Mouse (Mus musculus) forebrain, embryonic 11.5 days (tissue): ENCODE measurements around the gene Aldh18a1. TPM values are rescaled to one million over a fixed set of nuclear protein-coding genes. Genes with fewer than 3 reads are reported as not detected.
A peak's percentile ranks its signal among the peaks of the same experiment; 100 is the strongest.

Source experiments
- ATAC-seq: fragments of 200-750 bp; cut with Nextera tagmentation; replicated peaks from 2 replicates; pipeline ENCODE4 v1.8.0; 2017; ENCODE audit warnings: moderate TSS enrichment; ENCODE audit not compliant: low FRiP score
- DNase-seq: peaks from one replicate; pipeline ENCODE4 v3.0.0-alpha.2; 2017; ENCODE audit warnings: low spot score
- H3K27ac ChIP-seq: fragments of 300-500 bp; sonication (generic); 2 replicates; pipeline ENCODE4 v1.5.1; 2014; ENCODE audit warnings: low read depth, low read length
- H3K27me3 ChIP-seq: fragments of 300-500 bp; sonication (generic); 2 replicates; pipeline ENCODE4 v1.6.1; 2014; ENCODE audit warnings: mild to moderate bottlenecking, low read length, mixed read lengths; ENCODE audit not compliant: control insufficient read depth, insufficient read depth
- H3K36me3 ChIP-seq: fragments of 300-500 bp; sonication (generic); 2 replicates; pipeline ENCODE4 v1.6.1; 2014; ENCODE audit warnings: mild to moderate bottlenecking, low read length, moderate library complexity, mixed read lengths; ENCODE audit not compliant: control insufficient read depth, insufficient read depth
- H3K4me1 ChIP-seq: fragments of 300-500 bp; sonication (generic); replicated peaks from 2 replicates; pipeline ENCODE4 v1.6.1; 2014; ENCODE audit warnings: low read length, mixed read lengths; ENCODE audit not compliant: control insufficient read depth, insufficient read depth
- H3K4me2 ChIP-seq: fragments of 300-500 bp; sonication (generic); 2 replicates; pipeline ENCODE4 v1.6.1; 2014; ENCODE audit warnings: low read depth, mild to moderate bottlenecking, low read length, moderate library complexity, mixed read lengths; ENCODE audit not compliant: severe bottlenecking
- H3K4me3 ChIP-seq: fragments of 300-500 bp; sonication (generic); 2 replicates; pipeline ENCODE4 v1.5.1; 2014; ENCODE audit warnings: low read depth, low read length
- H3K9ac ChIP-seq: fragments of 300-500 bp; sonication (generic); 2 replicates; pipeline ENCODE4 v1.6.1; 2014; ENCODE audit warnings: low read length
- H3K9me3 ChIP-seq: fragments of 300-500 bp; sonication (generic); 2 replicates; pipeline ENCODE4 v1.6.1; 2016; ENCODE audit warnings: low read length, mixed read lengths; ENCODE audit not compliant: control insufficient read depth
- WGBS: fragments of 180-500 bp; shearing (Covaris S2); extraction: QIAGEN DNeasy Blood & Tissue Kit; methylation state at CpG from one replicate; pipeline ENCODE4 v1.1.7; 2014; 5-methylcytosine and 5-hydroxymethylcytosine counted together
- polyA plus RNA-seq: library from polyadenylated mRNA; unstranded; fragments of >200 nt; fragmentation: Nextera tagmentation; extraction: Ambion mirVana; gene quantifications from 2 replicates; pipeline ENCODE4 v1.2.1, GENCODE M21; 2014

The Aldh18a1 gene
- polyA plus RNA-seq, 1 experiment from 2014 or later, result 109 TPM

- Histone ChIP-seq H3K9me3 (no peaks in the 10 kb centered on the region), H3K27ac (peak overlapping the region; percentile 87), H3K4me3 (peak overlapping the region; percentile 75), H3K9ac (peak overlapping the region; percentile 75), H3K4me2 (peak overlapping the region; percentile 88), H3K36me3 (no peaks in the 10 kb centered on the region), H3K27me3 (no peaks in the 10 kb centered on the region), H3K4me1 (peaks cover 2% of the 10 kb centered on the region; the same call in 1 of the 2 replicates)
- WGBS, result 1% methylated on average over 34 of the region's 34 CpGs
- ATAC-seq (peak; percentile 49), DNase-seq (no peak)
Observed at GRCm38 (mm10) chr19:40512500-40513421, 75.5 kb downstream of the Aldh18a1 start.

- Histone ChIP-seq H3K36me3 (no peaks in the 10 kb centered on the region), H3K4me3 (peak overlapping the region; percentile 75), H3K4me2 (peak overlapping the region; percentile 88; the same call in 1 of the 2 replicates), H3K9ac (peak overlapping the region; percentile 75; the same call in 1 of the 2 replicates), H3K9me3 (no peaks in the 10 kb centered on the region), H3K27me3 (no peaks in the 10 kb centered on the region), H3K4me1 (peaks cover 2% of the 10 kb centered on the region; the same call in 1 of the 2 replicates), H3K27ac (no peak overlapping the region)
- WGBS, result 27% methylated on average over 5 of the region's 5 CpGs
- no peak for ATAC-seq
- no peak for DNase-seq
Observed at GRCm38 (mm10) chr19:40511679-40512309, 76.5 kb downstream of the Aldh18a1 start.

GRCm38 (mm10) chr19:40511100-40511439, 77.2 kb downstream of the Aldh18a1 start:
- Histone ChIP-seq H3K27ac (no peak overlapping the region), H3K27me3 (no peaks in the 10 kb centered on the region), H3K9ac (no peak overlapping the region), H3K4me1 (peaks cover 2% of the 10 kb centered on the region; the same call in 1 of the 2 replicates), H3K36me3 (no peaks in the 10 kb centered on the region), H3K4me3 (no peak overlapping the region), H3K4me2 (no peak overlapping the region), H3K9me3 (no peaks in the 10 kb centered on the region)
- no peak for DNase-seq
- WGBS, result 79% methylated on average over 8 of the region's 8 CpGs
- no peak for ATAC-seq

DNA sequence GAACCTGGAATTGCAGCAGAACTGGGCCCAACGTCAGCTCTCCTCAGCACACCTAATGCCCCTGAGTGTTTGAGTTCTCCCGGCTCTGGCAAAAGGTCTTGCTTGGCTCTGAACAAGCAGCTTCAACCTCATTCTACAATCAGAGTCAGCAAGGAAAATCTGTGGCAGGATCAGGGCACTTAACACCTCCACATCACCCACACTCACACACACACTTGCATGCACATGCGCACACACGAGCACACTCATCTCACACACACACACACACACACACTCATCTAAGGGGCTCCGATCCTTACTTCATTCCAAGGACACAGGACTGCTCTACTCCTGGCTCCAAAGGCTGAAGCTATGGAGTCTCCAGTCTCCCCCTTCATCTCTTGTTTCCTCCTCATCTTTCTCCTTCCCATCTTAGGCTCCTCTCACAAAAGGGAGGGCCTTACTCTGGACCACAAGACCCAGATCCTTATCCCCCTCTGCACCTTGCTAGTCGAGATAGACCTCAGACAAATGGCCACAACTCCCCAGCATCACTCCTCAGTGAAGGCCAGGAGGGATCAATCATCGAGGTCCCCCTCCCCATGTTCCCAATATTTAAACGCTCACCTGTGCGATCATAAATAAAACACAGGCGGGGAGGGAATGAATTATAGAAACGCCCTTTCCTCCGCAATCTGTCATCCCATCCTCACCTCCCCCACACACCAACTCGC, 77.7 kb downstream of the Aldh18a1 start:
- H3K9ac ChIP-seq, result no peak overlapping the region
- H3K36me3 ChIP-seq, result no peaks in the 10 kb centered on the region
- no peak for DNase-seq
- no peaks in the 10 kb centered on the region for H3K27me3 ChIP-seq
- WGBS, result 86% methylated on average over 13 of the region's 13 CpGs
- no peak overlapping the region for H3K4me3 ChIP-seq
- no peaks in the 10 kb centered on the region for H3K9me3 ChIP-seq
- no peak for ATAC-seq
- no peak overlapping the region for H3K4me2 ChIP-seq
- peaks cover 2% of the 10 kb centered on the region; the same call in 1 of the 2 replicates for H3K4me1 ChIP-seq
- no peak overlapping the region for H3K27ac ChIP-seq

- no peak for ATAC-seq
- Histone ChIP-seq H3K36me3 (no peaks in the 10 kb centered on the region), H3K9ac (no peak overlapping the region), H3K9me3 (no peaks in the 10 kb centered on the region), H3K4me1 (peaks cover 2% of the 10 kb centered on the region; the same call in 1 of the 2 replicates), H3K27me3 (no peaks in the 10 kb centered on the region), H3K4me3 (no peak overlapping the region), H3K27ac (no peak overlapping the region), H3K4me2 (no peak overlapping the region)
- WGBS, result 74% methylated on average over 2 of the region's 2 CpGs
- DNase-seq, result no peak
Observed at GRCm38 (mm10) chr19:40509274-40509673, 79.0 kb downstream of the Aldh18a1 start.

- no peak overlapping the region for H3K9ac ChIP-seq
- DNase-seq (no peak), ATAC-seq (no peak)
- no peak overlapping the region for H3K27ac ChIP-seq
- H3K4me3 ChIP-seq, result no peak overlapping the region
- no peaks in the 10 kb centered on the region for H3K27me3 ChIP-seq
- whole genome bisulfite sequencing, result 57% methylated on average over 2 of the region's 2 CpGs
- no peak overlapping the region for H3K4me2 ChIP-seq
- H3K36me3 ChIP-seq, result no peaks in the 10 kb centered on the region
- no peaks in the 10 kb centered on the region for H3K9me3 ChIP-seq
- H3K4me1 ChIP-seq, result peaks cover 2% of the 10 kb centered on the region; the same call in 1 of the 2 replicates
Observed at GRCm38 (mm10) chr19:40508851-40509250, 79.4 kb downstream of the Aldh18a1 start.

DNA sequence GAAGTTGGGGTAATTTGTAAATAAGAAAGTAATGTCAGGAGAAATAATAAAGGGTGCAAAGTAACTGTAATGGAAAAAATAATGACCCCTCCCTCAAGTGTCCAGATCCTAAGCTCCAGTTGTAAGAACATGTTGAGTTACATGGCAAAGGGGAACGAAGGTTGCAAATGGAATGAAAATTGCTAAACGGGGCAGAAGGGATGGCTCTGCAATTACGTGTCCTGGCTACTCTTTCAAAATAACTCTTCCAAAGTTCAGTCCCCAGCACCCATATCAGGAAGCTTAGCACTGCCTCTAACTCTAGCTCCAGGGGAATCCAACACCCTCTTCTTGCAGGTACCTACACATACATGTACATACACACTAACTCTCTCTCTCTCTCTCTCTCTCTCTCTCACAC, 81.3 kb downstream of the Aldh18a1 start:
- Histone ChIP-seq H3K27ac (no peak overlapping the region), H3K9me3 (no peaks in the 10 kb centered on the region), H3K4me3 (no peak overlapping the region), H3K4me1 (no peaks in the 10 kb centered on the region; the same call in 1 of the 2 replicates), H3K9ac (no peak overlapping the region), H3K36me3 (no peaks in the 10 kb centered on the region), H3K27me3 (no peaks in the 10 kb centered on the region), H3K4me2 (no peak overlapping the region)
- WGBS, result 89% methylated on average over 3 of the region's 3 CpGs
- DNase-seq (no peak), ATAC-seq (no peak)

DNA sequence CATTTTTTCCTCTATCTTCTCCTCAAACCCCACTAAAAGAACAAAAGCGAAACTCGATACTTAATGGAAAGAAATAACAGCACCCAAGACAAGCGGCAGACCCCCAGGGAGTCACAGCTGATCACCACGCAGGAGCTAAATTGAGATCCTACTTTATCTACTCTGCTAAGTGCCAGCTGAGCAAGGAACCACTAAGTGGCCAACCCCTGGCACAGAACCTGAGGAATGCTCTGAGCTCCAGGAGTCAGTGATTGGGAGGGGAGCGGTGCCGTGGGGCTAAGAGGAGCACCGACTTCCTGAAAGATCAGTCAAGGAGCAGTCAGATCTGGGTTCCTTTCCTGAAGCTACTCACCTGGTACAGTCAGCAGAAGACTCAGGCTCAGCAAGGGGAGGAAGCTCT, 83.9 kb downstream of the Aldh18a1 start:
- Histone ChIP-seq H3K36me3 (no peaks in the 10 kb centered on the region), H3K9me3 (no peaks in the 10 kb centered on the region), H3K27ac (no peak overlapping the region), H3K27me3 (no peaks in the 10 kb centered on the region), H3K4me1 (no peaks in the 10 kb centered on the region), H3K9ac (no peak overlapping the region), H3K4me3 (no peak overlapping the region), H3K4me2 (no peak overlapping the region)
- no peak for ATAC-seq
- no peak for DNase-seq
- 89% methylated on average over 7 of the region's 7 CpGs for WGBS
